Mouse (Mus musculus) erythroid progenitor cell, adult 5-6 weeks (primary cell): ENCODE measurements around the gene Nmt2. TPM values are rescaled to one million over a fixed set of nuclear protein-coding genes. Genes with fewer than 3 reads are reported as not detected.

Source experiments
- ATAC-seq: replicated peaks from 2 replicates; pipeline ENCODE4 v1.8.0; 2016; ENCODE audit warnings: moderate number of reproducible peaks, mild to moderate bottlenecking, moderate TSS enrichment, inconsistent platforms; ENCODE audit not compliant: poor library complexity, low FRiP score, severe bottlenecking
- total RNA-seq, 2 experiments: library from RNA; stranded (forward) in 1 of 2; stranded (reverse) in 1 of 2; fragments of 150-400 nt in 1 of 2; fragments of 186-747, 209-891 nt in 1 of 2; gene quantifications; 2 replicates each; pipeline versions ENCODE4 v1.2.3 to v1.2.4; 2015 to 2017; ENCODE audit warnings: low replicate concordance in 2 of 2

Gene Nmt2
- total RNA-seq, 2 experiments from 2014 or later = 11.7 to 13.8 TPM

DNA sequence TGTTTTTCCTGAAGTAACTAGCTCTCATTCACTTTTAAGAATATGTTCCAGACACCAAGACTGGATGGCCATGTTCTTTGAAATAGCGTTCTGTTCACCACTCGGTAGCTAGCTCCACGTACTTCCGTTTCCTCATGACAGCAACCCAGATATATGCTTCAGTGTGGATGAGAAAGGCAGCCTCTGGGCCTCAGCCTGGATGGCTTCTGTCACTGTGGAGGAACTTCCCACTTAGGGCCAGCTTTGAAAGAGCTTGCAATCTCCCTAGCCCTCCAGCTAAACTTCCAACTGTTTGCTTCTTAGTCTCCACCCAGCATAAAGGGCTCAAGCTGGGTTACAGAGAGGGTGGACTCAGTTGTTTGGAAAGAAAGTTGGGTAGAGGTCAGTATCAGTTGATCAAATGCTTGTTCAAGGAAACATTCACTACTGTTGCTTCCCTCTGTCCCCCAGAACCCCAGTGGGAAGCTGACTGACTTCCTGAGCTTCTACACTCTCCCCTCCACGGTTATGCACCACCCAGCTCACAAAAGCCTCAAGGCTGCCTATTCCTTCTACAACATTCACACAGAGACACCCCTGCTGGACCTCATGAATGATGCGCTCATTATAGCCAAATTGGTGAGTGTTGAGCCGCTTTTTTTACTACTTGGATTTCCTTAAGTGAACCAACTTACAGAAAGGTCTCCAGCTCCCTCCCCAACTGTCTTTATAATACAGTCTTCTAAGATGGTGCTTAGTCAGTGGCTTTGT lies 40.5 kb downstream of the Nmt2 start:
- ATAC-seq = no peak

GRCm38 (mm10) chr2:3326547-3326946 lies 42.5 kb downstream of the Nmt2 start:
- no peak for ATAC-seq

- peak; percentile 63 for ATAC-seq
These were observed 43.3 kb downstream of the Nmt2 start for GRCm38 (mm10) chr2:3327351-3327750.

GRCm38 (mm10) chr2:3331071-3331703 lies 47.2 kb downstream of the Nmt2 start:
- no peak for ATAC-seq

GRCm38 (mm10) chr2:3332056-3332455 lies 48.0 kb downstream of the Nmt2 start:
- no peak for ATAC-seq

- peak; percentile 90 for ATAC-seq
These were observed 48.7 kb downstream of the Nmt2 start, which contains the start of gene Rpp38 for GRCm38 (mm10) chr2:3332484-3333242. Rpp38 (minus strand) TSS chr2:3332643.

GRCm38 (mm10) chr2:3333761-3334160 lies 49.7 kb downstream of the Nmt2 start:
- no peak for ATAC-seq

DNA sequence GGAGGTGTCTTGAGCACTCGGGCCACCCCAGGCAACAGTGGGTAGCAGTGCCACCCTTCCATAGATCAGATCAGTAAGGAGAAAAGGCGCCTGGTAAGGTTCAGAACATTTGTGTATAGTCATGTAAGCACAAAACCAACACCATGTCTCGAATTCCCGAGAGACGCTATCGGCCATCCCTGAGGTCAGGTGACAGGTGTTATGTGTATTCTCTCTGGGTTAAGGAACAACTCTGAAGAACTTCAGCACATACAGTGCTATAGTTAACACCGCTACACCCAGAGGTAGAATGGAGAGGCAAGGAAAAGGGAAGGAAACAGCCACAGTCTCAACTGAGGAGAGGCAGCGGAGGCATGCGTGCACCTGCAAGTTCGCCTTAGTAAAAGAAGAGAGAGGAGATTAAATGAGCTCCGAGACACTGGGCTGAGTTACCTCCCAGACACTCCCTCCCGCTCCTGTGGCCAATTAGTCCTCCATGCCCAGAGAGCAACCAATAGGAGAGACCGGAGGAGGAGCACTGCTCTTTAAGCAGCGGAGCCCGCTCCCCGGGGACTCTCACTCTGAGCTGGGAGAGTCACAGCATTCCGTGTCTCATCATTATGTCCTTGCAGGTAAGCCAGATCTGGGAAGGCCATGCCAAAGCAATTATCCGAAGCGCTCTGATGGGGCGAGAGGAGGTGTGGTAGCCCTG lies 51.7 kb downstream of the Nmt2 start, which contains the start of gene Acbd7:
Gene Acbd7, plus strand, starts transcription at position 558 of the 691 bp plus-strand sequence.
- ATAC-seq = peak; percentile 79

- no peak for ATAC-seq
These were observed 64.4 kb downstream of the Nmt2 start for GRCm38 (mm10) chr2:3348422-3348821.

DNA sequence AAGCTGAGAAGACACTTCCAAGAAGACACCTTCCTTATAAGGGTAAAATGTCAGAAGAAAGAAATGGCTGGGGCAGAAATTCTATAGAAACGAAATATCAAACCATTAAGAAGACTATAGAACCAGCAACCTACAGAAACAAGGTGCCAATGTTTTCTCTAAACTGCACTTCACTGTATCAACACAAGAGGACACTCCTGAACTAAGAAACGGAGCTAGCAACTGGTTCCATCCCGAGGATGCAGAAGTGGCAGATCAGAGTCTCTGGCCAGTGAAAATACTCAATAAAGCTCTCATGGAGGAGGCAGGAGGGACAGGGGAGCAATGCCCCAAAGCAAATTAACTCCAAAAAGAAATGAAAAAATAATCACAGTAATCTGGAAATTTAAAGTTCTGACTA lies 64.9 kb downstream of the Nmt2 start:
- no peak for ATAC-seq

DNA sequence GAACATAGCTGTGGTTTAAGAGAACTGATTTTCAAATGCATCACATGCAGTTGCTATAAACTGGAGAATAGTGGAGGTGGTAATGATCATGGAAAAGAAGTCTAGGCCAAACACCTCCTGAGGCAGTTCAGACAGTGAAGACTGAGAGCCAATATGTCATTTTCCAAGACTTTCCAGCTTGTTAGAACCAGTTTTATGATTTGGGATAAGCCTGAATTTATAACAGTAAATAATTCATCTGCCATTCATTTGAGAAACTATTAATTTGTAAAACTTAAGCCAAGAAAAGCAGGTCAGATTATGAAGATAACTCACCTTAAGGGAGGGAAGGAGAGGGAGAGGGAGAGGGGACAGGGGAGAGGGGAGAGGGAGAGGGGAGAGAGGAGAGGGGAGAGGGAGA lies 69.1 kb downstream of the Nmt2 start:
- ATAC-seq = no peak

DNA sequence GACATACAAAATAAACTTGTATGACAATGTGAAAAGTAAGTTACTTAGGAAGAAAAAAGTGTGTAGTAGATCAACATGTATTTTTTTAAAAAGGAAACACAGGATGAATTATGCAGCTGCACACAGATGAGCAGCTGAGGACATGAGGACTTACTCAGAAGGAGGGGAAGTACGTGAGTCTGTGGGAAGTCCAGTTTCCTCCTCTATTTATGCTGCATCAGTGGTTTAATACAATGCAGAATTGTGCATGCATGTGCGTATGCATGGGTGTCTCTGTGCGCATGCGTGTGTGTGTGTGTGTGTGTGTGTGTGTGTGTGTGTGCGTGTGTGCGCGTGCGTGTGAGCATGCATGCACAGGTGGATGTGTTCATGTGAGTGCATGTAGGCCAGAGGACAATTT lies 71.8 kb downstream of the Nmt2 start:
- ATAC-seq = no peak

DNA sequence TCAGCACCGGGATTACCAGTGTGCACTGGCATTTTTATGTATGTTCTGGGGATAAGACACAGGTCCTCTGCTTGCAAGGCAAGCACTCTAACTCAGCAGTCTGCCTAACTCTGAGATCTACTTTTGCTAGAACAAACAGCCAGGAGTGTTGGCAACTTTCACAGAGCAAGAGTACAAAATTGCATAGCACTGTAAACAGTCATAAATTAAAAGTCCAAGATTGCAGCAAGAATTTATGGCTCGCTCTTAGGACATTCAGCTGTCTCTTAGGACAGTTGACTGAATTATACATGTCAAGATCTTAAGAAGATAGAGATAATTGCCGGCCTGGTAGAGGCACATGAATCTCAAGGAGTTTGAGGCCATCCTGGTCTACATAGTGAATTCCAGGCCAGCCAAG lies 72.3 kb downstream of the Nmt2 start:
- no peak for ATAC-seq

- ATAC-seq = no peak
These were observed 73.9 kb downstream of the Nmt2 start for GRCm38 (mm10) chr2:3357887-3358286.

- ATAC-seq = no peak
These were observed 77.1 kb downstream of the Nmt2 start for GRCm38 (mm10) chr2:3361067-3361466.

DNA sequence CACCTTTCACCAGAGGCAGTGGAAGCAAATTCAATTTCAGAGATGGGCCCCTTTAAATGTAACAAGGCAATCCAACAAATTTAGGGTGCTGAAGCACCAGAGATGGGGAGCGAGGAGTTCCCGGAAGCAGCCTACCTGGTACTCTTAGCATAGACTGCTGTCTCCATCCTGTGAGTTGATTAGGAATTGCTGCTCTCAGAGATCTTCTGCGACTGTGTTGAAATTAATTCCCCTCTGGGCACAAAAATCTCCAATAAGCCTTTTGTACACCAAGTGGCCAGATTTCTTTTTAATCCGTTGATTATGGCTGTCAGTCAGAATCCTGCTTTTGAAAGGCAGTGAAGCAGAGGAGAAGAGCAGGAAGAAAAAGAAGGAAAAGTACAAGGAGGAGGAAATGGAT lies 81.1 kb downstream of the Nmt2 start:
- no peak for ATAC-seq
